Comparison of ENCODE assay signal across 8 mouse cellular contexts in the genomic region with DNA sequence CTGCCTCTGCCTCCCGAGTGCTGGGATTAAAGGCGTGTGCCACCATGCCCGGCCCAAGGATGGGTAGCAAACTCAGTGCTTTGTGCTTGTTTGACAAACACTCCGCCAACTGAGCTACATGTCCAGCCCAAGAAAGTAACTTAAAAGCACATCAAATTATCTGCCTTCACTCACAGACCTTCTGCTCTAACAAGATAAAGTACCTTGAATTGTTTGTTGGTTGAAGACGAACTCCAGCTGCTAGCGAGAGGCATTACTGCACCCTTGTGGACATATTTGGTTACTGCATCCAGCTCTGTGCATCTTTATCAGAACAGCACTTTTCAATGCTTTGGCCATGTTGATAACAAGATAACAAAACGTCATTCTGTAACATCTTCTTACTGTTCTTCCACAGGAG. TPM values are rescaled to one million over a fixed set of nuclear protein-coding genes. Genes with fewer than 3 reads are reported as not detected.
DNase-seq lines count a peak whose midpoint lies in the region; ATAC-seq and TF ChIP-seq lines count a peak whose summit lies in the region.

No protein-coding gene starts in this region.

- no peak for ATAC-seq in midbrain, embryonic 13.5 days
- no peak for ATAC-seq in limb, embryonic 14.5 days (ENCODE audit: low FRiP score, low read depth)

- 65% methylated on average over 7 of the region's 7 CpGs for WGBS in midbrain, embryonic 10.5 days
- 52% methylated on average over 7 of the region's 7 CpGs for WGBS in midbrain, embryonic 13.5 days
- 53% methylated on average over 7 of the region's 7 CpGs for WGBS in limb, embryonic 14.5 days

- no peak overlapping the region for H3K4me3 ChIP-seq in midbrain, embryonic 10.5 days
- no peak overlapping the region for H3K4me3 ChIP-seq in midbrain, embryonic 13.5 days (replicated peaks)
- H3K4me3 ChIP-seq in limb, embryonic 14.5 days (replicated peaks; ENCODE audit: low read length), result no peak overlapping the region

- H3K9me3 ChIP-seq in midbrain, embryonic 10.5 days (replicated peaks), result no peaks in the 10 kb centered on the region
- H3K9me3 ChIP-seq in midbrain, embryonic 13.5 days, result no peaks in the 10 kb centered on the region
- no peaks in the 10 kb centered on the region for H3K9me3 ChIP-seq in limb, embryonic 14.5 days (ENCODE audit: control insufficient read depth, low read length)

- H3K9ac ChIP-seq in midbrain, embryonic 13.5 days (replicated peaks), result no peak overlapping the region
- H3K9ac ChIP-seq in limb, embryonic 14.5 days (ENCODE audit: low read depth, low read length, severe bottlenecking), result no peak overlapping the region

- no peaks in the 10 kb centered on the region for H3K27me3 ChIP-seq in midbrain, embryonic 10.5 days (ENCODE audit: low read depth, poor library complexity, severe bottlenecking)
- H3K27me3 ChIP-seq in midbrain, embryonic 13.5 days, result no peaks in the 10 kb centered on the region
- no peaks in the 10 kb centered on the region for H3K27me3 ChIP-seq in limb, embryonic 14.5 days (ENCODE audit: control insufficient read depth, insufficient read depth, low read length)

- no peaks in the 10 kb centered on the region for H3K36me3 ChIP-seq in midbrain, embryonic 10.5 days
- H3K36me3 ChIP-seq in midbrain, embryonic 13.5 days, result no peaks in the 10 kb centered on the region
- H3K36me3 ChIP-seq in limb, embryonic 14.5 days (ENCODE audit: control insufficient read depth, insufficient read depth, low read length), result no peaks in the 10 kb centered on the region

- no peak for TF ChIP-seq POLR2A in limb, embryonic 14.5 days (IDR thresholded peaks at IDR 0.05; ENCODE audit: borderline replicate concordance, extremely low read depth, insufficient read depth, insufficient read length)

- H3K4me1 ChIP-seq in midbrain, embryonic 10.5 days, result no peaks in the 10 kb centered on the region
- H3K4me1 ChIP-seq in midbrain, embryonic 13.5 days (replicated peaks), result 0 out of 2 replicates have a peak, but pooled peaks cover 2% of the 10 kb centered on the region
- H3K4me1 ChIP-seq in limb, embryonic 14.5 days (ENCODE audit: control insufficient read depth, insufficient read depth, low read length), result 0 out of 2 replicates have a peak, but pooled peaks cover under 1% of the 10 kb centered on the region

- no peak overlapping the region for H3K4me2 ChIP-seq in midbrain, embryonic 13.5 days (replicated peaks)
- no peak overlapping the region for H3K4me2 ChIP-seq in limb, embryonic 14.5 days (replicated peaks; ENCODE audit: low read depth, low read length, severe bottlenecking)

- no peak overlapping the region for H3K27ac ChIP-seq in midbrain, embryonic 10.5 days (replicated peaks)
- no peak overlapping the region for H3K27ac ChIP-seq in midbrain, embryonic 13.5 days
- H3K27ac ChIP-seq in limb, embryonic 14.5 days (replicated peaks; ENCODE audit: low read depth, low read length), result no peak overlapping the region

- DNase-seq in midbrain, embryonic 10.5 days (ENCODE audit: low spot score), result peak; percentile 42
- peak; percentile 82 for DNase-seq in R1 (ENCODE audit: low read depth, low spot score)
- peak; percentile 74 for DNase-seq in embryo, embryonic 11 days
- DNase-seq in heart, postnatal 4 days, result peak; percentile 72
- peak; percentile 76 for DNase-seq in limb, embryonic 14.5 days (ENCODE audit: low spot score)
- peak; percentile 86 for DNase-seq in retina, embryonic 14.5 days (ENCODE audit: low spot score)
- peak; percentile 46 for DNase-seq in yolk sac, embryonic 10.5 days (ENCODE audit: low spot score)

RNA-seq across cellular contexts. Expression of a gene that starts 21.9 kb away (rescaled TPM):
- polyA plus RNA-seq in midbrain, embryonic 10.5 days (2016; fragmentation: Nextera tagmentation; extraction: Ambion mirVana), result 29.3 and 37.3 TPM in 2 replicates
- 85.8 and 94.4 TPM in 2 replicates for polyA plus RNA-seq in midbrain, embryonic 13.5 days (2015; fragmentation: Nextera tagmentation; extraction: Ambion mirVana)
- 10 to 100 TPM; 55.1 to 58.6 TPM for total RNA-seq in heart, postnatal 4 days (2021)
- 56.5 and 114 TPM in 2 replicates for polyA plus RNA-seq in limb, embryonic 14.5 days (2012; rRNA removed)
- polyA plus RNA-seq in limb, embryonic 14.5 days (2014; fragmentation: Nextera tagmentation; extraction: Ambion mirVana), result 49.9 and 52.5 TPM in 2 replicates

RNA-seq across cellular contexts. Expression of a gene that starts 22.3 kb away (rescaled TPM):
- 4.2 and 4.4 TPM in 2 replicates for polyA plus RNA-seq in midbrain, embryonic 10.5 days (2016; fragmentation: Nextera tagmentation; extraction: Ambion mirVana)
- 5.1 and 5.8 TPM in 2 replicates for polyA plus RNA-seq in midbrain, embryonic 13.5 days (2015; fragmentation: Nextera tagmentation; extraction: Ambion mirVana)
- 1 to 10 TPM in 1 of 2 experiments, under 1 TPM in 1; 0.65 to 1.5 TPM for total RNA-seq in heart, postnatal 4 days (2021)
- 4.9 and 7.7 TPM in 2 replicates for polyA plus RNA-seq in limb, embryonic 14.5 days (2012; rRNA removed)
- polyA plus RNA-seq in limb, embryonic 14.5 days (2014; fragmentation: Nextera tagmentation; extraction: Ambion mirVana), result 4.6 and 4.9 TPM in 2 replicates
